Mouse (Mus musculus) c-Kit-negative CD71-positive TER-119-positive erythroid progenitor cells, embryonic 14.5 days (primary cell): ENCODE results near the gene Tmem179.

Experiments
- DNase-seq: peaks from one replicate; pipeline ENCODE4 v3.0.0-alpha.2; 2013; ENCODE audit warnings: low read depth, low spot score

Gene Tmem179

DNA sequence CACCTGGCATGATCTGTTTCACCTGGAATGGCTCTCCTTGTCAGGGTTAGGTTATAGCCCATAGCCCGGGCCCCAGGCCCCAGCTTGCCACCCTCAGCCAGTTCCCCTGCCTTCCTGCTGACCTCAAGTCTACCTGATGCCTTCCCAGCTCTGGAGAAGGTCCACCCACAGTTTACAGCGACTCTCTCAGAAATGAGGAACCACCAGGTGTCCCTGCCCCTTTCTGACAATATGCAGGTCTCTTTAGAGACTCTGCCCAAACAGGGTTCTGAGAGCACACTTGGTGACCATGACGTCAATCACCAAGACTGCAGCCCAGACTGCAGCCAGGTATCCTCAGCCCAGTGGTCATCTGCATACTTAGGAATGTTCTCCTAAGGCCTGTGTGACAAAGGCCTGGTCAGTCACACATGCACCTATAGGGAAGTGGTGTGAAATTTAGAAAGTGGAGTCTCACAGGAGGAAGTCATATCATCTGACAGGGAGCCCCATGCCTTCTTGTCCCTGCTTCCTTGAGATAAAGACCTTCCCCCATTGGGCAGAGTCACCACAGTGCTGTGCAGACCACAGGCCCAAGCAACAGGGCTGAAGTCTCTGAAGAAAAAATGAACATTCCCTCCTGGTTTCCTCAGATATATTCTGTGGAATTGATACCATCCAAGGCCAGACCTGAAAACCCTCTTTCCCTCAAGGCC lies 52.6 kb downstream of the Tmem179 start:
- DNase-seq = no peak

DNA sequence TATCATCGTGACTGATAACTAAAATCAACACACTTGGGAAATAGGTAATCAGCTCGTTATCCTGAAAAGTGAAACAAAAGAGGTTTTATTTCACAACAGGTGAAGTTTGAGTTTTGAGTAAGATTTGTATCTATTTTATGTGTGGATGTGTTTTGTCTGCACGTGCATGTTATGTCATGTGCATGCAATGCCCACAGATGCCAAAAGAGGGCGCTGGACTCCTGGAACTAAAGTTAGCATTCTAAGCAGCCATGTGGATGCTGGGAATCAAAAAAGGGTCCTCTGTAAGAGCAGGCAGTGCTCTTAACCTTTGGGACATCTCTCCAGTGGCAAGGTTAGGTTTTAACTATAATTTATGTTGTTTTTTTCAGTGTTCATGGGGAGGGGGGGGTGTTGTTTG lies 53.3 kb downstream of the Tmem179 start:
- peak; percentile 6 for DNase-seq

DNA sequence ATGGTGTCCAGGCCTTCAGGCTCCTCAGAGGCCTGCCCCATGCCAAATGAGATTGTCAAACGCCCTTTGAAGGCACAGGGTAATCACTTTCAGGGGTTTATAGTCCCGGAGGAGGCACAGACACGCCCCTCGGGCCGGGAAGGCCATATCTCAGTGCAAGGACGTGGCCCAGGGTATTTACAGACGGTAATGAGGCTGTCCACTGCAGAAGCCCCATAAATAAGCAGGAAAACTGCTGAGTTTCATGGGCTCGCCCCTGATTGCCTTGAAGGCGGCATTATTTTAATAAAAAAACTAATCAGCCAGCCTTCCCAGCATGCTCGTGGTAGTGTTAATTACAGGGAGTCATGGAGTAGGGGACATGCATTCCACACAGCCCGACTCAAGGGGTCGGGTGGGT lies 54.1 kb downstream of the Tmem179 start:
- DNase-seq = no peak

DNA sequence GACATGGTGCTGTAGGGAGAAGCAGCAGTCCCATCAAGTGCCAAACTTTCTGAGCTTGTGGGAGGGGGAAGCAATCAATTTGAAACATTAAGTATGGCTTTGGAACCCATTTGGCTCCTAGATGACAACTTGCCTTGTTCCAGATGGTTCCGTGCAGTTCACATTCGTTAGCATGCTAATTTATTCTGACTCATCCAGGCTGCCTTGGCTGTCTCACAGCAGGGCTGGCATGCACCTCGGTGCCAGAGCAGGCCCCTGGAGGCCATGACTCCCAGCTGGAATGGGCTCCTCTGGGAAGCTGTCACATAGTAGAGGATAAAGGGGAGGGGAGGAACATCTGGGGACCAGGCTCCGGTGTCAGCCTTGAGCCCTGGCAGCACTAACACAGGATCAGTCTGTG lies 58.7 kb downstream of the Tmem179 start:
- no peak for DNase-seq

DNA sequence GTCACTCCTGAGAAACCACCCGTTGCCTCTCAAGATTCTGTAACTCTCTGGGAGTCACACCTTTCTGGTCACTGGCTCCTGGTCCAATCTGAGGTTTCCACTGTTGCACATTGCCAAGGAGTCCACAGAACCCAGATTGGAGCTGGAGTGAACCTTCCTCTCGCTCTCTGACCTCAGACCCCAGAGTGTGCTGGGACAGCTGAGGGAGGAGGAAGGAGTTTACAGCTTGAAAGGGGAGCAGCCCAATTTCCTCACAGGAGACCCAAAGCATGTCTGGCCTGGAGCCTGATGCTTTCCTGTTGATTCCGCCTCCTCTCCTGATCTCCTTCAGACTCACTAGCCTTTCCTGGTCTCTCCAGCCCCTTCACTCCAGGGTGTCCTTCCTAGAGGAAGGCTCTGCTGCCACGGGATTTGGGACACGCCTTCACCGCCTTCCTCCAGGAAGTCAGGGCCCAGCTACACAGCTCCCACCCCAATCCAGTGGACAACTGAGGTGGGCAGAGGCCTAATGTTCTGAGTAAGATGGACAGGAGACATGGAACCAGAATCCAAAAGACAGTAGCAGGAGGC lies 60.3 kb downstream of the Tmem179 start:
- no peak for DNase-seq

DNA sequence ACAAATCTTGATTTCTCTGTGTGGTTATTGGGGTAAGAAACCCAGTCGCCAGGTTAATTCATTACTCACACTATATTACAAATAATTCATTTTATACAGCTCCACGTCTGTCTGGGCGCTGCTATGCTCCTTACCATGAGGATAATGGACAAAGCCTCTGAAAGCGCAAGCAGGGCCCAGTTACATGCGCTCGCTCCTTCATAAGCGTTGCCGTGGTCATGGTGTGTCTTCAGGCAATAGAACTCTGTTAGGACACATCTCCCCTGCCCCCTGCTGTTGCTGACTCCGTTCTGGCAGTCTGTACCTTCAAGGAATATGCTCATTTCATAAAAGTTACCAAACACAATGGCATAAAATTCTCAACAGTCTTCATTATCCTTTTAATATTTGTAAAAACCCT lies 64.7 kb downstream of the Tmem179 start:
- no peak for DNase-seq

DNA sequence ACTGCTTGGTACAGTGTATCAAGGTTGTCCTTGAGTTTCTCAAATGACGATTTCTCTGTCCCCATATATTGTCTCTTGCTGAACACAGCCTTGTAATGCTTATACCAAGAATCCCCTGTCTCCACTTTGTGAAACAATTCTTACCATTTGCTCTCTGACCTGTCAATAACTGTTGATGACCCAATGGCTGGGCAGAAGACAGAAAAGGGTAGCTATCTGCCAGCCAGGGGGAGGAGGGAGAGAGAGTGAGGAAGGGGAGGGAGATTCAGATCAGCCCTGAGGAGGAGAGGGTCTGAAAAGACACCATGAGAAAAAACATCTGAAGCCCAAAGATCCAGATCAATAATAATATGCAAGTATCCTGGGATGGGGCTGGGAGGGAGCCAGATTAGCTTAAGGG lies 65.2 kb downstream of the Tmem179 start:
- no peak for DNase-seq

DNA sequence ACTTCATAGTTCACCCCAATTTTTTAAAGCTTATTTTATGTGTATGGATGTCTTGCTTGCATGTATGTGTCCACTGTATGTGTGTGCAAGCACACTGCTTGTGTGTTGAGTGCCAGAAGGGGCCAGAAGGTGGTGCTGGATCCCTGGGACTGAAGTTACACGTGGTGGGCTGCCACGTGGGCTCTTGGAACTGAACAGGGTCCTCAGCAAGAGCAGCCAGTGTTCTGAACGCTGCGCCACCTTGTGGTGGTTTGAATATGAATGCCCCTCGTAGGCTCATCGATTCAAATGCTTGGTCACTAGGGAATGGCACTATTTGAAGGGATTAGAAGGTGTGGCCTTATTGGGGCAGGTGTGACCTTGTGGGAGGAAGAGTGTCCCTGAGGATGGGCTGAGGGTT lies 65.7 kb downstream of the Tmem179 start:
- no peak for DNase-seq
